Mouse (Mus musculus) embryonic facial prominence, embryonic 11.5 days (tissue): Measurements from ENCODE around the gene Rbx1. TPM values are rescaled to one million over a fixed set of nuclear protein-coding genes. Genes with fewer than 3 reads are reported as not detected.

Experiments used
- ATAC-seq: fragments of 200-750 bp; cut with Nextera tagmentation; replicated peaks from 2 replicates; pipeline ENCODE4 v1.8.0; 2017; ENCODE audit warnings: low read depth; ENCODE audit not compliant: insufficient number of reproducible peaks, low FRiP score, low TSS enrichment
- DNase-seq: peaks from one replicate; pipeline ENCODE4 v3.0.0-alpha.2; 2015; ENCODE audit warnings: low spot score
- H3K27ac ChIP-seq: fragments of 300-500 bp; sonication (generic); replicated peaks from 2 replicates; pipeline ENCODE4 v1.5.1; 2014; ENCODE audit warnings: mild to moderate bottlenecking, low read depth, low read length, control low read depth
- H3K27me3 ChIP-seq: fragments of 300-500 bp; sonication (generic); 2 replicates; pipeline ENCODE4 v1.6.1; 2014; ENCODE audit warnings: mild to moderate bottlenecking, low read length, moderate library complexity, mixed read lengths; ENCODE audit not compliant: control insufficient read depth, insufficient read depth
- H3K36me3 ChIP-seq: fragments of 300-500 bp; sonication (generic); replicated peaks from 2 replicates; pipeline ENCODE4 v1.6.1; 2014; ENCODE audit warnings: low read depth, mild to moderate bottlenecking, low read length, moderate library complexity, mixed read lengths; ENCODE audit not compliant: control insufficient read depth, insufficient read depth
- H3K4me1 ChIP-seq: fragments of 300-500 bp; sonication (generic); 2 replicates; pipeline ENCODE4 v1.6.1; 2014; ENCODE audit warnings: low read length, mixed read lengths; ENCODE audit not compliant: control insufficient read depth, insufficient read depth
- H3K4me2 ChIP-seq: fragments of 300-500 bp; sonication (generic); 2 replicates; pipeline ENCODE4 v1.6.1; 2014; ENCODE audit warnings: low read depth, mild to moderate bottlenecking, control low read depth, low read length, moderate library complexity
- H3K4me3 ChIP-seq: fragments of 300-500 bp; sonication (generic); 2 replicates; pipeline ENCODE4 v1.5.1; 2014; ENCODE audit warnings: low read depth, low read length, control low read depth
- H3K9ac ChIP-seq: fragments of 300-500 bp; sonication (generic); replicated peaks from 2 replicates; pipeline ENCODE4 v1.6.1; 2014; ENCODE audit warnings: mild to moderate bottlenecking, control low read depth, low read length
- H3K9me3 ChIP-seq: fragments of 300-500 bp; sonication (generic); replicated peaks from 2 replicates; pipeline ENCODE4 v1.6.1; 2016; ENCODE audit warnings: mild to moderate bottlenecking, low read length, inconsistent platforms, mixed read lengths; ENCODE audit not compliant: control insufficient read depth
- WGBS: fragments of 180-500 bp; shearing (Covaris S2); extraction: QIAGEN DNeasy Blood & Tissue Kit; methylation state at CpG from one replicate; pipeline ENCODE4 v1.1.7; 2014; 5-methylcytosine and 5-hydroxymethylcytosine counted together
- polyA plus RNA-seq: library from polyadenylated mRNA; unstranded; fragments of >200 nt; fragmentation: Nextera tagmentation; extraction: Ambion mirVana; gene quantifications from 2 replicates; pipeline ENCODE4 v1.2.1, GENCODE M21; 2014

Gene Rbx1
- polyA plus RNA-seq, 1 experiment from 2014 or later, result 534 TPM

DNA sequence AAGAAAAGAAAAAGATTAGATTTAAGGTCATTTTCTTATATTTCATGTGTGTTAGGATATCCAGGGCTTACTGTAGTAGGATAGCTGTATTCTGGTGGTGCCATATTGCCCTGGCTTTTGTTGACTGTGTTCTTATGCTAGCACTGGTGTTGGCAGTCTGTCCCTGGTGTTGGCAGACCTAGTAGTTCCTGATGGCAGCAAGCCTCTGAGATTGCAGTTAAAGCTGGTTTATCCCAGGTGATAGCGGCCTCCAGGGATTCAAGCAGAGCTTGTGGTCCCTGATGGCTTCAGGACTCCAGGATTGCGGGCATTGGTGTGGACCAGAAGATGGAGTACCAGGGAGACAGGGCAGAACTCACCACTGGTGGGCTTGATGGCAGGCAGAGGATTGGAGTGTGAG is 37.4 kb downstream of the Rbx1 start:
- no peaks in the 10 kb centered on the region for H3K36me3 ChIP-seq
- no peak for DNase-seq
- H3K27me3 ChIP-seq, result no peaks in the 10 kb centered on the region
- H3K4me2 ChIP-seq, result no peak overlapping the region
- no peak overlapping the region for H3K4me3 ChIP-seq
- no peaks in the 10 kb centered on the region for H3K9me3 ChIP-seq
- WGBS, result 85% methylated on average over 2 of the region's 2 CpGs
- H3K4me1 ChIP-seq, result no peaks in the 10 kb centered on the region
- H3K27ac ChIP-seq, result no peak overlapping the region
- no peak overlapping the region for H3K9ac ChIP-seq
- no peak for ATAC-seq

DNA sequence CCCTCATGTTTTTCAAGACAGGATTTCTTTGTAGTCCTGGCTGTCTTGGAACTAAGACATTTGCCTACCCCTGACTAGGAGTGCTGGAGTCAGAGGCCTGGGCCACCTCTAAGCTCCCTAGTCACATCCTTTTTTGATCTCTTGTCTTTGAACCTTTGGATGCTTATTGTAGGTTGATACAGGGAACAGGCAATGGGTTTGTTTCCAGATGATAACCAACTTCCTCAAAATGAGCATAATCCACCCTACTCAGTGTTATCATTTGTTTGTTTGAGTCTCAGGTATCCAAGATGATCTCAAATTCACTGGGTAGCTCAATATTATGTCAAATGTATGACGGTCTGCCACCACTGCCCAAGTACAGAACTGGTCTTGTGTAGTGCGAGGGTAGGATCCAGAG is 37.9 kb downstream of the Rbx1 start:
- 89% methylated on average over 2 of the region's 2 CpGs for WGBS
- ATAC-seq, result no peak

DNA sequence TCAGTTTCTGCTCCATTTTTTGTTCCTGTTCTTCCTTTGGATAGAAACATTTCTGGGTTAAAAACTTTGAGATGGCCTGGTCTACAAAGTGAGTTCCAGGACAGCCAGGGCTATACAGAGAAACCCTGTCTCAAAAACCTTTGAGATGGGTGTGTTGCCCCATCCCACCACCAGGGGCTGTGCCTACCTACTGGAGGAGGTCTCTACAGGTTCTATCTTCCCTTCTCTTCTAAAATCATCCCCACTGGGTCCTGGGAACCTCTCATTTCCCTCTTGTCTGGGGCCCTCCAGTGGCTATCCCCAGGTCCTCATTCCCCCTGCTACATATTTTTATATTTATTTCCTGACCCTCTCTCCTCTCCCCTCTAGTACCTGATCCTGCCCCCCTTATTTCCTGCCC is 41.1 kb downstream of the Rbx1 start:
- H3K9ac ChIP-seq, result no peak overlapping the region
- H3K36me3 ChIP-seq, result no peaks in the 10 kb centered on the region
- peak; percentile 24 for DNase-seq
- no peak overlapping the region for H3K4me2 ChIP-seq
- no peak overlapping the region for H3K27ac ChIP-seq
- ATAC-seq, result no peak
- no peaks in the 10 kb centered on the region for H3K9me3 ChIP-seq
- no peaks in the 10 kb centered on the region for H3K27me3 ChIP-seq
- no peaks in the 10 kb centered on the region for H3K4me1 ChIP-seq
- H3K4me3 ChIP-seq, result no peak overlapping the region

More for the DNA sequence above, 37.9 kb downstream of the Rbx1 start:
- H3K4me3 ChIP-seq, result no peak overlapping the region
- H3K4me1 ChIP-seq, result no peaks in the 10 kb centered on the region
- no peaks in the 10 kb centered on the region for H3K36me3 ChIP-seq
- no peak for DNase-seq
- no peaks in the 10 kb centered on the region for H3K27me3 ChIP-seq
- no peak overlapping the region for H3K4me2 ChIP-seq
- no peak overlapping the region for H3K27ac ChIP-seq
- no peaks in the 10 kb centered on the region for H3K9me3 ChIP-seq
- no peak overlapping the region for H3K9ac ChIP-seq

DNA sequence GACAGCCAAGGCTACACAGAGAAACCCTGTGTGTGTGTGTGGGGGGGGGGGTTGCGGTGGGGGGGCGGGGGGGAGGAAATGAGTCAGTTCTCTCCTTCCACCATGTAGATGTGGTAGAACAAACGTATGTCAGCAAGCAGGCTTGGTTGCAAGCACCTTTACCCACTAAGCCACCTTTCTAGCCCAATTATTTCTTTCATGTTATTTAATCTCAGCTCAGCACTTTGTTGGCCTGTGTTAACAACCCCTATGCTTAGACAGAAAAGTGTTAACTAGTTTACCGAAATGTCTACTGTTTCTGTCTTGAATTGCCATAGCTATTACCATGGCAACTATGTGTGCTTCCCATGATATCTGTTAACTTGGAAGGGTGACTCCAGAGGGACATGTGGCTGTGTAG is 44.5 kb downstream of the Rbx1 start:
- no peak for ATAC-seq
- Histone ChIP-seq H3K4me3 (no peak overlapping the region), H3K27ac (no peak overlapping the region), H3K4me2 (no peak overlapping the region), H3K36me3 (no peaks in the 10 kb centered on the region), H3K9ac (no peak overlapping the region), H3K27me3 (no peaks in the 10 kb centered on the region), H3K9me3 (no peaks in the 10 kb centered on the region), H3K4me1 (no peaks in the 10 kb centered on the region; the same call in 1 of the 2 replicates)
- no peak for DNase-seq
- WGBS, result 78% methylated on average over 4 of the region's 4 CpGs

DNA sequence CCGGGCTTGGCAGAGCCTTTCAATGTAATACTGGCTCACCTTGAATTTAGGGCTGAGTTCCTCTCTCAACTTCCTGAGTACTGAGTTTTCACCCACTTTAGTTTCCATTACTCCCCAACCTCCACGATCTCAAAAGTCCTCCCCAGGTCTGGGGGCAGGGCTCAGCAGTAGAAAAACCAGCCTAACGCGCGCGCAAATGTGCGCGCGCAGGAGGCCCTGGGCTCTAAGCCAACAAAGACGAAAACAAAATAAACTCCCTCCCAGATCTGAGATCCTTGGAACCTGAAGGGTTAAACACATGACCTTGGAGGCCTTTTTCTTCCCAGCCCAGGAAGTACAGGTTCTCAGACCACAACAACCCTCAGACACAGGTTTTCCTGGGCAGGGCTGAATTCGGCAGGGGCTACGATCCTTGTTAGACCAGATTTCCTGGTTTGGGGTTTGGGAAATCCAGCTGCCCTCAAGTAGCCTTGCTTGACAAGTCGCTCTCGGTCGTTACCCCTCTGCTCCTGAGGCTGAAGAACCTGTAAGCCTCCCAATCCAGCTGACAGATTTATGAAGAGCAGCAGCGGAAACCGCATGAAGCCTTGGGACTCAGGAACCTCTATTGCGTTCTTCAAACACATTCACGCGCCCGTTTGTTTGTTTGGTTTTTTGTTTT is 45.6 kb downstream of the Rbx1 start:
- ATAC-seq (no peak), DNase-seq (peak; percentile 47)
- H3K27ac ChIP-seq, result no peak overlapping the region
- WGBS, result 42% methylated on average over 21 of the region's 21 CpGs
- H3K36me3 ChIP-seq, result no peaks in the 10 kb centered on the region
- H3K27me3 ChIP-seq, result no peaks in the 10 kb centered on the region
- no peaks in the 10 kb centered on the region for H3K9me3 ChIP-seq
- H3K4me3 ChIP-seq, result no peak overlapping the region
- H3K9ac ChIP-seq, result no peak overlapping the region
- H3K4me1 ChIP-seq, result no peaks in the 10 kb centered on the region; the same call in 1 of the 2 replicates
- no peak overlapping the region for H3K4me2 ChIP-seq

DNA sequence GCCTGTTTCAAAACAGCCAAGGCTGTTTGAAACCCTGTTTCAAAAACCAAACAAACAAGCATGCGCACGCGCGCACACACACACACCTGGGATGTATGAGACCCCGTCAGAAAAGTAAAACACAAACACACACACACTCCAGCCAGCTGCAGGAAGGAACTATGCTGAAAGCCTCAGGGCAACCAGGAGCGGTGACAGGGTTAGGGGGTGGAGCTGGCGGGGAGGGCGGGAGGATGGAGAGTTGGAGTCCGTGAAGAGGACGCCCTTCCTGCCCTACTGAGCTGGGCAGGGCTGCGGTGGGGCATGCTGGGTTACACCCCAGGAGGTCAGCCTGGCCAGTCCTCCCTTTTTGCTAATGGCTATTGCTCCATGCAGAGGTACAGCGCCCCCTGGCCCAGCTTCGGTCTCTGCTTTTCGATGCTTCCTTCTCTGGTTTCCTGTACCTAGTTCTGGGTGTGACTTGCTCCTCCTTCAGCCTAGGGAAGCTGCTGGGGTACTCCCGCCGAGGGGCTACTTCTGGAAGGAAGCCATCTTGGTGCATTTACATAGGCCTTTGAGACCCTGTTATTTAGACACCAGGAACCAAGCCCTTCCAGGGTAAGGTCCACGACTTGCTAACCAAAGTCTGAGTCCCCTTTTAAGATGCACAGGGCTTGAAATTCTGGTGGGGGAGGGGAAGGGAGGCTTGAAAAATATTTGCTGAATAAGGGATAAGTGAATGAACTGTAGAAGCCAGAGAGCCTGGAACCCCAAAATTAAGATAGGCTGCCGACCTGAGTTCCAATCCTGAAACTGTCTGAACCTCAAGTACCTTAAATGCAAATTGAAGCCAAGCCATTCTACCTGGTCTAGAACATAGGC is 48.2 kb downstream of the Rbx1 start:
- peak; percentile 85 for ATAC-seq

DNA sequence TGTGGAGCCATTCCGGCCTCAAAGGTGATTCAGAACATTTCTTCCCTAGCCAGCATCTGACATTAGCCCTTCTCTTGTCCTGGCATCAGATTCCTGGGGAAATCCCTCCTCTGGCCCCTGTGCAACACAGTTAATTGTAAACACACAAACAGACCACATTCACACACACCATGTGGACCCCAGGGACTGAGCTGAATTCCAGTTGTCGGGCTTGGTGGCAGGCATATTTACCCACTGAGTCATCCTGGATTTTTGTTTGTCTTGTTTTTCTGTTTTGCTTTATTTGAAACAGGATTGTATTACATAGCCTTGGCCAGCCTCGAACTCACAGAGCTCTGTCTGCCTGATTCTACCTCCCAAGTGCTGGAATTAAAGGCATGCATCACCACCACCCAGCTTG is 49.1 kb downstream of the Rbx1 start:
- 75% methylated on average over 3 of the region's 3 CpGs for WGBS
- no peak overlapping the region for H3K27ac ChIP-seq
- H3K4me3 ChIP-seq, result no peak overlapping the region
- no peak overlapping the region for H3K9ac ChIP-seq
- no peaks in the 10 kb centered on the region for H3K27me3 ChIP-seq
- no peaks in the 10 kb centered on the region; the same call in 1 of the 2 replicates for H3K4me1 ChIP-seq
- ATAC-seq (no peak), DNase-seq (no peak)
- no peaks in the 10 kb centered on the region for H3K36me3 ChIP-seq
- no peaks in the 10 kb centered on the region for H3K9me3 ChIP-seq
- H3K4me2 ChIP-seq, result no peak overlapping the region

More for the DNA sequence above, 48.2 kb downstream of the Rbx1 start:
- Histone ChIP-seq H3K9ac (peak overlapping the region; percentile 54), H3K27ac (no peak overlapping the region), H3K9me3 (no peaks in the 10 kb centered on the region), H3K27me3 (no peaks in the 10 kb centered on the region), H3K36me3 (no peaks in the 10 kb centered on the region), H3K4me3 (peak overlapping the region; percentile 21), H3K4me2 (peak overlapping the region; percentile 50), H3K4me1 (no peaks in the 10 kb centered on the region; the same call in 1 of the 2 replicates)
- 8% methylated on average over 18 of the region's 18 CpGs for WGBS
- peak; percentile 78 for DNase-seq

DNA sequence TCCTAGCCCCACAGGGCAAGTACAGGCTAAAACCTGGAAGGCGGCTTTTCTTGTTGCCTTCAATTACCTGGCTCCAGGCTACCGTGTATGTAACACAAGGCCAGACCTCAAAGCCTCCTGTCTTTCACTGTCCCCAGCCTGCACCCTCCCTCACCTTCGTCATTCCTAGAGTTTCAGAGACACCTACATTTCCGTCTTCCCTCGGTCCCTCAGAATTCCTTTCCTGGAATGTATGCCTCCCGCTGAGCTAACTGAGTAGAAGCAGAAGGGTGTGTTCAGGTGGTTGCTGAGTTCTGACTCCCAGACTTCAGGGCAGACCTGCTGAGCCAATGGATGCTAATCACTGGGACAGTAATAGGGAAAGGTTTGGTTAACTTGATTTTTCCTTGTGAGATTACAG is 51.9 kb downstream of the Rbx1 start:
- H3K4me2 ChIP-seq, result no peak overlapping the region
- no peaks in the 10 kb centered on the region; the same call in 1 of the 2 replicates for H3K4me1 ChIP-seq
- H3K4me3 ChIP-seq, result no peak overlapping the region
- DNase-seq (no peak), ATAC-seq (no peak)
- H3K27ac ChIP-seq, result no peak overlapping the region
- no peaks in the 10 kb centered on the region for H3K36me3 ChIP-seq
- WGBS, result 51% methylated on average over 6 of the region's 6 CpGs
- no peaks in the 10 kb centered on the region for H3K9me3 ChIP-seq
- H3K9ac ChIP-seq, result no peak overlapping the region
- no peaks in the 10 kb centered on the region for H3K27me3 ChIP-seq
